8 mouse cellular contexts compared by ENCODE assay signal in genomic region chr4:98923568-98924070, GRCm38 (mm10). TPM values are rescaled to one million over a fixed set of nuclear protein-coding genes. Genes with fewer than 3 reads are reported as not detected.
A peak's percentile ranks its signal among the peaks of the same experiment; 100 is the strongest.
DNase-seq lines count a peak whose midpoint lies in the region; ATAC-seq lines count a peak whose summit lies in the region.

Gene Usp1 (plus strand): TSS chr4:98923810.

- peak; percentile 68 for ATAC-seq in hindbrain, embryonic 14.5 days (ENCODE audit: low FRiP score)
- peak; percentile 35 for ATAC-seq in limb, embryonic 12.5 days (ENCODE audit: insufficient number of reproducible peaks, insufficient read depth, low FRiP score, low TSS enrichment, low read depth)
- peak; percentile 74 for ATAC-seq in neural tube, embryonic 12.5 days (ENCODE audit: low FRiP score, low read depth)

- no peaks in the 10 kb centered on the region for H3K9me3 ChIP-seq in hindbrain, embryonic 14.5 days (ENCODE audit: control insufficient read depth, low read length)
- H3K9me3 ChIP-seq in limb, embryonic 12.5 days = no peaks in the 10 kb centered on the region
- H3K9me3 ChIP-seq in neural tube, embryonic 12.5 days = no peaks in the 10 kb centered on the region

- under 1% methylated on average over 63 of the region's 67 CpGs for WGBS in hindbrain, embryonic 14.5 days
- under 1% methylated on average over 62 of the region's 67 CpGs for WGBS in limb, embryonic 12.5 days
- WGBS in neural tube, embryonic 12.5 days = under 1% methylated on average over 67 of the region's 67 CpGs

- peak within 1 kb of the TSS; percentile 71 for H3K4me2 ChIP-seq in hindbrain, embryonic 14.5 days (replicated peaks)
- peak within 1 kb of the TSS; percentile 79 for H3K4me2 ChIP-seq in limb, embryonic 12.5 days
- H3K4me2 ChIP-seq in neural tube, embryonic 12.5 days (replicated peaks) = peak within 1 kb of the TSS; percentile 87

- H3K4me3 ChIP-seq in hindbrain, embryonic 14.5 days (replicated peaks; ENCODE audit: low read length) = peak within 1 kb of the TSS; percentile 80
- peak within 1 kb of the TSS; percentile 97 for H3K4me3 ChIP-seq in limb, embryonic 12.5 days (replicated peaks)
- peak within 1 kb of the TSS; percentile 94 for H3K4me3 ChIP-seq in neural tube, embryonic 12.5 days

- no peaks in the 10 kb centered on the region for H3K27me3 ChIP-seq in hindbrain, embryonic 14.5 days (ENCODE audit: control insufficient read depth, insufficient read depth, low read length)
- H3K27me3 ChIP-seq in limb, embryonic 12.5 days = no peaks in the 10 kb centered on the region
- no peaks in the 10 kb centered on the region for H3K27me3 ChIP-seq in neural tube, embryonic 12.5 days (replicated peaks)

- H3K27ac ChIP-seq in hindbrain, embryonic 14.5 days = peak within 1 kb of the TSS; percentile 95
- peak within 1 kb of the TSS; percentile 100 for H3K27ac ChIP-seq in limb, embryonic 12.5 days
- peak within 1 kb of the TSS; percentile 99 for H3K27ac ChIP-seq in neural tube, embryonic 12.5 days

- H3K36me3 ChIP-seq in hindbrain, embryonic 14.5 days (replicated peaks; ENCODE audit: control insufficient read depth, insufficient read depth) = peaks cover 2% of the 10 kb centered on the region; the same call in 1 of the 2 replicates
- H3K36me3 ChIP-seq in limb, embryonic 12.5 days = peaks cover 2% of the 10 kb centered on the region; the same call in 1 of the 2 replicates
- no peaks in the 10 kb centered on the region for H3K36me3 ChIP-seq in neural tube, embryonic 12.5 days

- peak; percentile 88 for DNase-seq in ovary, postnatal 10 days (ENCODE audit: low spot score)
- no peak for DNase-seq in ovary, adult 18-20 months (ENCODE audit: low spot score)
- peak; percentile 84 for DNase-seq in cerebellum, adult 8-10 months
- no peak for DNase-seq in frontal cortex, adult 2 months (ENCODE audit: extremely low spot score in 1 of 2, low spot score in 1 of 2)
- DNase-seq in hindbrain, embryonic 14.5 days (ENCODE audit: low spot score) = no peak
- DNase-seq in urinary bladder, postnatal 25 days (ENCODE audit: low spot score) = peak; percentile 84

- peak within 1 kb of the TSS; percentile 84 for H3K9ac ChIP-seq in hindbrain, embryonic 14.5 days
- peak within 1 kb of the TSS; percentile 95 for H3K9ac ChIP-seq in limb, embryonic 12.5 days (replicated peaks)
- peak within 1 kb of the TSS; percentile 92 for H3K9ac ChIP-seq in neural tube, embryonic 12.5 days

- H3K4me1 ChIP-seq in hindbrain, embryonic 14.5 days (replicated peaks; ENCODE audit: control insufficient read depth, insufficient read depth, low read length) = peaks cover 19% of the 10 kb centered on the region
- H3K4me1 ChIP-seq in limb, embryonic 12.5 days (replicated peaks) = peaks cover 17% of the 10 kb centered on the region
- peaks cover 17% of the 10 kb centered on the region for H3K4me1 ChIP-seq in neural tube, embryonic 12.5 days

RNA-seq across cellular contexts. Expression of gene Usp1, which starts in this region (rescaled TPM):
- polyA plus RNA-seq in frontal cortex, adult 2 months (2012; rRNA removed) = 12.0 and 15.1 TPM in 2 replicates
- 36.1 and 39.4 TPM in 2 replicates for polyA plus RNA-seq in hindbrain, embryonic 14.5 days (2014; fragmentation: Nextera tagmentation; extraction: Ambion mirVana)
- 141 and 145 TPM in 2 replicates for polyA plus RNA-seq in limb, embryonic 12.5 days (2016; fragmentation: Nextera tagmentation; extraction: Ambion mirVana)
- 76.8 and 83.2 TPM in 2 replicates for polyA plus RNA-seq in neural tube, embryonic 12.5 days (2016; fragmentation: Nextera tagmentation; extraction: Ambion mirVana)

Comparison
In these comparisons a context has a peak if more than half of its experiments do, and no peak if none do; other contexts are left out.
1. DNase-seq: peak in ovary, postnatal 10 days (single experiment), cerebellum, adult 8-10 months (single experiment) and urinary bladder, postnatal 25 days (single experiment); none in ovary, adult 18-20 months (single experiment), frontal cortex, adult 2 months (0 of 2) and hindbrain, embryonic 14.5 days (single experiment).
2. Peak in every context shown above with its lines, with median percentiles within 50 percentile points of each other: ATAC-seq, H3K27ac ChIP-seq, H3K4me2 ChIP-seq, H3K4me3 ChIP-seq and H3K9ac ChIP-seq.